21 mouse cellular contexts compared by ENCODE assay signal in the genomic region with DNA sequence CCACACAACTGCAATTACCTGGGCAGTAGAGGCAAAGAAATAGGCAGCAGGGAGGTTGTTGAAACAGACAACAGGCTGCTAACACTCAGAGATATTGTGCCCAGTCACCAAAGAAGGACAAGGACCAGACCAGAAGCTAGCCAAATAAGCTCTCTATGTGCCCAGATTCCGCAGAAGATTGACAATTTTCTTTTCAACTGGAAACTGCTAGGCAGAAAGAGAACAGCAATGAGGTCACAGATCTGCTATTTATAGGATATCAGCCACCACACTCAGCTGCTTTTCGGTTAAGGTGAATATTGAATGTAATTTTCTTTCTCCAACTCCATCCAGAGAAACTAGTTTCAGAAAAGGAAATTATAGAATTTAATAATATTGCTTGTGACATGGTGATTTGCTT.
DNase-seq lines count a peak whose midpoint lies in the region; ATAC-seq lines count a peak whose summit lies in the region.
"Had no signal": no experiment of that assay in that cellular context is flagged by ENCODE, and none has a peak within 500 bp of the region (broad histone marks: within the 10 kb centered on the region; RNA-seq: fewer than 3 reads in every experiment).

No protein-coding gene starts in this region.

- WGBS in forebrain, embryonic 16.5 days, result 9% methylated on average over 2 of the region's 2 CpGs
- WGBS in forebrain, embryonic 12.5 days, result 42% methylated on average over 2 of the region's 2 CpGs
- 51% methylated on average over 2 of the region's 2 CpGs for WGBS in hindbrain, embryonic 10.5 days
- 54% methylated on average over 2 of the region's 2 CpGs for WGBS in hindbrain, embryonic 11.5 days

- ATAC-seq in cerebellum, adult (ENCODE audit: insufficient number of reproducible peaks, low FRiP score, low TSS enrichment), result peak; percentile 68
- 0 out of 2 replicates have a peak, but pooled peaks have one; percentile 19 for ATAC-seq in forebrain, embryonic 16.5 days
- ATAC-seq in forebrain, embryonic 12.5 days (ENCODE audit: low FRiP score), result no peak
- no peak for ATAC-seq in hindbrain, embryonic 11.5 days (ENCODE audit: low FRiP score)
- ATAC-seq: activated CD4-positive, CD25-positive, alpha-beta regulatory T cell, adult 4 months; CD4-positive, CD25-positive, alpha-beta regulatory T cell, adult 4 months had no signal

- H3K4me2 ChIP-seq in forebrain, embryonic 16.5 days (ENCODE audit: low read length), result no peak overlapping the region
- H3K4me2 ChIP-seq in forebrain, embryonic 12.5 days, result no peak overlapping the region
- H3K4me2 ChIP-seq in hindbrain, embryonic 11.5 days (replicated peaks; ENCODE audit: low read depth, low read length), result no peak overlapping the region
- H3K4me2 ChIP-seq: embryonic facial prominence, embryonic 12.5 days had no signal

- no peaks in the 10 kb centered on the region for H3K27me3 ChIP-seq in forebrain, embryonic 16.5 days (replicated peaks; ENCODE audit: control insufficient read depth, insufficient read depth, low read length)
- 0 out of 2 replicates have a peak, but pooled peaks cover 4% of the 10 kb centered on the region for H3K27me3 ChIP-seq in forebrain, embryonic 12.5 days
- no peaks in the 10 kb centered on the region for H3K27me3 ChIP-seq in hindbrain, embryonic 10.5 days (ENCODE audit: insufficient read depth, poor library complexity, severe bottlenecking)
- H3K27me3 ChIP-seq in hindbrain, embryonic 11.5 days (ENCODE audit: control insufficient read depth, insufficient read depth, low read length), result no peaks in the 10 kb centered on the region
- H3K27me3 ChIP-seq: embryonic facial prominence, embryonic 12.5 days; hindbrain, embryonic 15.5 days had no signal

- no peaks in the 10 kb centered on the region for H3K36me3 ChIP-seq in forebrain, embryonic 16.5 days (ENCODE audit: control insufficient read depth, insufficient read depth)
- H3K36me3 ChIP-seq in forebrain, embryonic 12.5 days (replicated peaks), result no peaks in the 10 kb centered on the region
- no peaks in the 10 kb centered on the region for H3K36me3 ChIP-seq in hindbrain, embryonic 10.5 days
- H3K36me3 ChIP-seq in hindbrain, embryonic 11.5 days (ENCODE audit: control insufficient read depth, insufficient read depth, low read length), result no peaks in the 10 kb centered on the region
- H3K36me3 ChIP-seq: embryonic facial prominence, embryonic 12.5 days; G1E; hindbrain, embryonic 15.5 days had no signal

- no peaks in the 10 kb centered on the region for H3K9me3 ChIP-seq in forebrain, embryonic 16.5 days (ENCODE audit: control insufficient read depth, low read length)
- no peaks in the 10 kb centered on the region for H3K9me3 ChIP-seq in forebrain, embryonic 12.5 days
- no peaks in the 10 kb centered on the region for H3K9me3 ChIP-seq in hindbrain, embryonic 10.5 days
- no peaks in the 10 kb centered on the region for H3K9me3 ChIP-seq in hindbrain, embryonic 11.5 days (ENCODE audit: control insufficient read depth, low read length)
- H3K9me3 ChIP-seq: embryonic facial prominence, embryonic 12.5 days; G1E; hindbrain, embryonic 15.5 days had no signal

- H3K4me3 ChIP-seq in forebrain, embryonic 16.5 days (replicated peaks; ENCODE audit: low read length), result no peak overlapping the region
- no peak overlapping the region for H3K4me3 ChIP-seq in forebrain, embryonic 12.5 days (replicated peaks)
- H3K4me3 ChIP-seq in hindbrain, embryonic 10.5 days, result no peak overlapping the region
- no peak overlapping the region for H3K4me3 ChIP-seq in hindbrain, embryonic 11.5 days (ENCODE audit: low read depth, low read length)
- H3K4me3 ChIP-seq: embryonic facial prominence, embryonic 12.5 days; heart, adult 2 months; hindbrain, embryonic 15.5 days had no signal

- H3K9ac ChIP-seq in forebrain, embryonic 16.5 days (replicated peaks; ENCODE audit: low read depth, low read length), result no peak overlapping the region
- H3K9ac ChIP-seq in forebrain, embryonic 12.5 days, result no peak overlapping the region
- no peak overlapping the region for H3K9ac ChIP-seq in hindbrain, embryonic 11.5 days (ENCODE audit: low read depth, low read length)
- H3K9ac ChIP-seq: embryonic facial prominence, embryonic 12.5 days; hindbrain, embryonic 15.5 days had no signal

- H3K27ac ChIP-seq in forebrain, embryonic 16.5 days (ENCODE audit: low read length), result no peak overlapping the region
- H3K27ac ChIP-seq in forebrain, embryonic 12.5 days, result no peak overlapping the region
- H3K27ac ChIP-seq in hindbrain, embryonic 10.5 days, result peak overlapping the region; percentile 89
- H3K27ac ChIP-seq in hindbrain, embryonic 11.5 days (ENCODE audit: low read depth, low read length), result no peak overlapping the region; the same call in 1 of the 2 replicates
- H3K27ac ChIP-seq: embryonic facial prominence, embryonic 12.5 days; heart, adult 2 months; hindbrain, embryonic 15.5 days had no signal

- peaks cover 9% of the 10 kb centered on the region; the same call in 1 of the 2 replicates for H3K4me1 ChIP-seq in forebrain, embryonic 16.5 days (replicated peaks; ENCODE audit: control insufficient read depth, insufficient read depth, low read length)
- H3K4me1 ChIP-seq in forebrain, embryonic 12.5 days, result peaks cover 36% of the 10 kb centered on the region
- H3K4me1 ChIP-seq in hindbrain, embryonic 10.5 days (replicated peaks), result peaks cover 64% of the 10 kb centered on the region
- 0 out of 2 replicates have a peak, but pooled peaks cover 9% of the 10 kb centered on the region for H3K4me1 ChIP-seq in hindbrain, embryonic 11.5 days (replicated peaks; ENCODE audit: control insufficient read depth, insufficient read depth, low read length)

- no peak for DNase-seq in cerebellum, adult 11-12 months
- DNase-seq in hindbrain, embryonic 10.5 days (ENCODE audit: low spot score), result no peak
- DNase-seq in hindbrain, embryonic 11.5 days (ENCODE audit: low spot score), result no peak
- DNase-seq in Muller cell, postnatal 12 days (ENCODE audit: inconsistent ontology term), result peak; percentile 54
- no peak for DNase-seq in T-cell, adult 2 months (ENCODE audit: low spot score)
- DNase-seq: B cell, adult 2 months; cerebellum, adult 11 months; cerebellum, adult 9-10 months; cerebellum, postnatal 25 days; gastrocnemius, postnatal 14 days; heart, adult 2 months; heart, postnatal 10 days; kidney, adult 18-20 months had no signal

Comparison
In these comparisons a context has a peak if more than half of its experiments do, and no peak if none do; other contexts are left out.
1. ATAC-seq: peak in cerebellum, adult (single experiment) and forebrain, embryonic 16.5 days (single experiment); none in forebrain, embryonic 12.5 days (single experiment) and hindbrain, embryonic 11.5 days (single experiment).